Mouse (Mus musculus) liver, postnatal 0 days (tissue): ENCODE data around the gene Ano9.

Experiments
- CTCF ChIP-seq: sonication (generic); IDR thresholded peaks from 2 replicates; pipeline ENCODE4 v1.5.1; 2016; ENCODE audit warnings: antibody characterized with exemption, low read depth
- EP300 ChIP-seq: IDR thresholded peaks from 2 replicates; pipeline ENCODE4 v1.6.1; 2016; ENCODE audit warnings: antibody characterized with exemption, low read depth, mild to moderate bottlenecking

- TF ChIP-seq CTCF (no peak), EP300 (no peak)
Measured at GRCm38 (mm10) chr7:141077841-141078240, 39.8 kb downstream of the Ano9 start, which contains the start of gene Pkp3.
